Mouse (Mus musculus): ENCODE measurements around the gene M1ap.

GRCm38 (mm10) chr6:83068221-83068620 lies 121.5 kb downstream of the M1ap start:
- TF ChIP-seq CTCF (IDR thresholded peaks at IDR 0.05; ENCODE audit: borderline replicate concordance, insufficient read depth, low read length) (no peak), POLR2A (IDR thresholded peaks at IDR 0.05; ENCODE audit: low read depth, low read length) (no peak)

All from embryonic fibroblast, embryonic 13.5 days (primary cell).